Mouse (Mus musculus): ENCODE data around the gene Stim2. TPM values are rescaled to one million over a fixed set of nuclear protein-coding genes. Genes with fewer than 3 reads are reported as not detected.

The Stim2 gene
- polyA plus RNA-seq, 1 experiment from 2014 or later: 22.6 TPM

GRCm38 (mm10) chr5:53996822-53997221, 1.5 kb upstream of the Stim2 start:
- no peak overlapping the region for H3K4me2 ChIP-seq

GRCm38 (mm10) chr5:53998743-53999460, 603 bp downstream of the Stim2 start:
- Histone ChIP-seq H3K9ac (peak overlapping the region; percentile 91), H3K4me3 (peak overlapping the region; percentile 97), H3K9me3 (no peaks in the 10 kb centered on the region), H3K4me1 (peaks cover 29% of the 10 kb centered on the region), H3K27me3 (no peaks in the 10 kb centered on the region), H3K27ac (peak overlapping the region; percentile 92), H3K36me3 (no peaks in the 10 kb centered on the region), H3K4me2 (peak overlapping the region; percentile 78)
- WGBS: under 1% methylated on average over 74 of the region's 76 CpGs
- ATAC-seq (ENCODE audit: insufficient number of reproducible peaks, low FRiP score, low TSS enrichment, low read depth): peak; percentile 49; the same call in 1 of the 2 replicates

More at GRCm38 (mm10) chr5:53996822-53997221, 1.5 kb upstream of the Stim2 start:
- Histone ChIP-seq H3K27ac (no peak overlapping the region), H3K27me3 (no peaks in the 10 kb centered on the region; the same call in 1 of the 2 replicates), H3K36me3 (no peaks in the 10 kb centered on the region), H3K4me1 (peaks cover 31% of the 10 kb centered on the region), H3K9me3 (no peaks in the 10 kb centered on the region), H3K4me3 (no peak overlapping the region), H3K9ac (no peak overlapping the region)
- ATAC-seq (ENCODE audit: insufficient number of reproducible peaks, low FRiP score, low TSS enrichment, low read depth): no peak
- 92% methylated on average over 6 of the region's 6 CpGs for WGBS

GRCm38 (mm10) chr5:53999461-53999770, 1.1 kb downstream of the Stim2 start:
- 1% methylated on average over 6 of the region's 6 CpGs for WGBS
- Histone ChIP-seq H3K36me3 (no peaks in the 10 kb centered on the region), H3K4me3 (peak overlapping the region; percentile 97), H3K27me3 (no peaks in the 10 kb centered on the region), H3K9ac (peak overlapping the region; percentile 91), H3K27ac (peak overlapping the region; percentile 92), H3K4me2 (peak overlapping the region; percentile 78), H3K4me1 (peaks cover 29% of the 10 kb centered on the region), H3K9me3 (no peaks in the 10 kb centered on the region)
- ATAC-seq (ENCODE audit: insufficient number of reproducible peaks, low FRiP score, low TSS enrichment, low read depth): no peak

GRCm38 (mm10) chr5:53999831-54000230, 1.5 kb downstream of the Stim2 start:
- WGBS: 1% methylated on average over 2 of the region's 2 CpGs
- no peak overlapping the region for H3K27ac ChIP-seq
- H3K4me1 ChIP-seq: peaks cover 29% of the 10 kb centered on the region
- H3K36me3 ChIP-seq: no peaks in the 10 kb centered on the region
- H3K9ac ChIP-seq: no peak overlapping the region
- no peaks in the 10 kb centered on the region for H3K27me3 ChIP-seq
- H3K4me2 ChIP-seq: peak overlapping the region; percentile 78
- no peak for ATAC-seq (ENCODE audit: insufficient number of reproducible peaks, low FRiP score, low TSS enrichment, low read depth)
- H3K4me3 ChIP-seq: peak overlapping the region; percentile 97
- no peaks in the 10 kb centered on the region for H3K9me3 ChIP-seq

- no peak overlapping the region for H3K4me2 ChIP-seq
- no peak overlapping the region for H3K9ac ChIP-seq
- H3K27me3 ChIP-seq: no peaks in the 10 kb centered on the region
- no peak for ATAC-seq (ENCODE audit: insufficient number of reproducible peaks, low FRiP score, low TSS enrichment, low read depth)
- no peaks in the 10 kb centered on the region for H3K36me3 ChIP-seq
- 31% methylated on average over 5 of the region's 5 CpGs for WGBS
- no peak overlapping the region for H3K27ac ChIP-seq
- peaks cover 23% of the 10 kb centered on the region for H3K4me1 ChIP-seq
- no peak overlapping the region for H3K4me3 ChIP-seq
- no peaks in the 10 kb centered on the region for H3K9me3 ChIP-seq
Observed at GRCm38 (mm10) chr5:54001021-54001420, 2.7 kb downstream of the Stim2 start.

GRCm38 (mm10) chr5:54005111-54005864, 7.0 kb downstream of the Stim2 start:
- Histone ChIP-seq H3K9me3 (no peaks in the 10 kb centered on the region), H3K36me3 (no peaks in the 10 kb centered on the region), H3K4me2 (no peak overlapping the region), H3K4me3 (no peak overlapping the region), H3K27me3 (no peaks in the 10 kb centered on the region), H3K27ac (no peak overlapping the region), H3K4me1 (peaks cover 8% of the 10 kb centered on the region; the same call in 1 of the 2 replicates), H3K9ac (no peak overlapping the region)
- no peak for ATAC-seq (ENCODE audit: insufficient number of reproducible peaks, low FRiP score, low TSS enrichment, low read depth)
- 66% methylated on average over 2 of the region's 2 CpGs for WGBS

GRCm38 (mm10) chr5:54005865-54006225, 7.5 kb downstream of the Stim2 start:
- Histone ChIP-seq H3K9me3 (no peaks in the 10 kb centered on the region), H3K36me3 (no peaks in the 10 kb centered on the region), H3K4me3 (no peak overlapping the region), H3K27ac (no peak overlapping the region), H3K4me1 (peaks cover 6% of the 10 kb centered on the region; the same call in 1 of the 2 replicates), H3K9ac (no peak overlapping the region), H3K4me2 (no peak overlapping the region), H3K27me3 (no peaks in the 10 kb centered on the region)
- ATAC-seq (ENCODE audit: insufficient number of reproducible peaks, low FRiP score, low TSS enrichment, low read depth): no peak
- 29% methylated on average over 6 of the region's 6 CpGs for WGBS

GRCm38 (mm10) chr5:54006845-54007244, 8.5 kb downstream of the Stim2 start:
- no peaks in the 10 kb centered on the region for H3K36me3 ChIP-seq
- H3K9me3 ChIP-seq: no peaks in the 10 kb centered on the region
- H3K27ac ChIP-seq: no peak overlapping the region
- no peak overlapping the region for H3K9ac ChIP-seq
- no peak overlapping the region for H3K4me3 ChIP-seq
- ATAC-seq (ENCODE audit: insufficient number of reproducible peaks, low FRiP score, low TSS enrichment, low read depth): no peak
- no peak overlapping the region for H3K4me2 ChIP-seq
- H3K4me1 ChIP-seq: 0 out of 2 replicates have a peak, but pooled peaks cover 3% of the 10 kb centered on the region
- H3K27me3 ChIP-seq: no peaks in the 10 kb centered on the region
- WGBS: 97% methylated on average over 1 of the region's 1 CpGs

- Histone ChIP-seq H3K27ac (no peak overlapping the region), H3K9me3 (no peaks in the 10 kb centered on the region), H3K4me3 (no peak overlapping the region), H3K4me1 (0 out of 2 replicates have a peak, but pooled peaks cover 3% of the 10 kb centered on the region), H3K4me2 (no peak overlapping the region), H3K36me3 (no peaks in the 10 kb centered on the region), H3K27me3 (no peaks in the 10 kb centered on the region), H3K9ac (no peak overlapping the region)
- 82% methylated on average over 6 of the region's 6 CpGs for WGBS
- no peak for ATAC-seq (ENCODE audit: insufficient number of reproducible peaks, low FRiP score, low TSS enrichment, low read depth)
Observed at GRCm38 (mm10) chr5:54007617-54008016, 9.3 kb downstream of the Stim2 start.

- Histone ChIP-seq H3K36me3 (no peaks in the 10 kb centered on the region), H3K4me1 (no peaks in the 10 kb centered on the region), H3K4me2 (no peak overlapping the region), H3K9ac (no peak overlapping the region), H3K4me3 (no peak overlapping the region), H3K9me3 (no peaks in the 10 kb centered on the region), H3K27ac (no peak overlapping the region), H3K27me3 (no peaks in the 10 kb centered on the region)
- ATAC-seq (ENCODE audit: insufficient number of reproducible peaks, low FRiP score, low TSS enrichment, low read depth): no peak
- WGBS: 13% methylated on average over 1 of the region's 1 CpGs
Observed at GRCm38 (mm10) chr5:54013271-54013670, 15.0 kb downstream of the Stim2 start.

- 64% methylated on average over 7 of the region's 7 CpGs for WGBS
- Histone ChIP-seq H3K4me1 (peaks cover 4% of the 10 kb centered on the region; the same call in 1 of the 2 replicates), H3K4me3 (no peak overlapping the region), H3K9ac (no peak overlapping the region), H3K4me2 (no peak overlapping the region), H3K36me3 (no peaks in the 10 kb centered on the region), H3K9me3 (no peaks in the 10 kb centered on the region), H3K27ac (no peak overlapping the region), H3K27me3 (no peaks in the 10 kb centered on the region)
- no peak for ATAC-seq (ENCODE audit: insufficient number of reproducible peaks, low FRiP score, low TSS enrichment, low read depth)
Observed at GRCm38 (mm10) chr5:54017143-54017542, 18.8 kb downstream of the Stim2 start.

- Histone ChIP-seq H3K36me3 (no peaks in the 10 kb centered on the region), H3K9ac (no peak overlapping the region), H3K4me3 (no peak overlapping the region), H3K27me3 (no peaks in the 10 kb centered on the region), H3K4me1 (peaks cover 4% of the 10 kb centered on the region; the same call in 1 of the 2 replicates), H3K4me2 (no peak overlapping the region), H3K27ac (no peak overlapping the region), H3K9me3 (no peaks in the 10 kb centered on the region)
- WGBS: 86% methylated on average over 2 of the region's 2 CpGs
- ATAC-seq (ENCODE audit: insufficient number of reproducible peaks, low FRiP score, low TSS enrichment, low read depth): no peak
Observed at GRCm38 (mm10) chr5:54018856-54019255, 20.6 kb downstream of the Stim2 start.
